Mouse (Mus musculus) embryo, embryonic 11 days (tissue): ENCODE results near the gene Mettl1.
A peak's percentile ranks its signal among the peaks of the same experiment; 100 is the strongest.

Experiments
- DNase-seq: peaks from one replicate; pipeline ENCODE4 v3.0.0-alpha.2; 2015

Gene Mettl1

DNA sequence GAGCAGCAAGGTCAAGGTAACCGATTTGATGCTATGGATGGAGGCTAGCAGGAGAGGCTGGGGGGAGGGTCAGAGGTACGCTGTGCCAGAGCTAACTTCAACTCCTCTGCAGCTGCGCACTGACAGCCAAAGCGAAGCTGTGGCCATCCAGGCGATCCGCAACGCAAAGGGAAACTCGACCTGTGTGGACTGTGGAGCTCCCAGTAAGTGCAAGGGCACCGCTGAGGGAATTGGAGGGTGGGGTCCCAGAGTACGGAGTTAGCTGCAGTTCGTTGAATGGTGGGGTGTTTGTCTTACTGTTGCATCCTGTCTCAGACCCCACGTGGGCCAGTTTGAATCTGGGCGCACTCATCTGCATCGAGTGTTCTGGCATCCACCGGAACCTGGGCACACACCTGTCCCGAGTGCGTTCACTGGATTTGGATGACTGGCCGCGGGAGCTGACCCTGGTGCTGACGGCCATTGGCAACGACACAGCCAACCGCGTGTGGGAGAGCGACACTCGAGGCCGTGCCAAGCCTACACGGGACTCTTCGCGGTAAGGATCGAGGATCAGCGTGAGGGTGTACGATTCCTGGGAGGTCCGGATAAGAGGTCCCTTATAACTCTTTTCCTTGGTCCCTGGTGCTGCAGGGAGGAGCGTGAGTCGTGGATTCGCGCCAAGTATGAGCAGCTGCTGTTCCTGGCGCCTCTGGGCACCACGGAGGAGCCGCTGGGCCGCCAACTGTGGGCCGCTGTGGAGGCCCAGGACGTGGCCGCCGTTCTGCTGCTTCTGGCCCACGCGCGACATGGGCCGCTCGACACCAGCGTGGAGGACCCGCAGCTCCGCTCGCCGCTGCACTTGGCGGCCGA, 49.6 kb downstream of the Mettl1 start:
- DNase-seq: peak; percentile 60

DNA sequence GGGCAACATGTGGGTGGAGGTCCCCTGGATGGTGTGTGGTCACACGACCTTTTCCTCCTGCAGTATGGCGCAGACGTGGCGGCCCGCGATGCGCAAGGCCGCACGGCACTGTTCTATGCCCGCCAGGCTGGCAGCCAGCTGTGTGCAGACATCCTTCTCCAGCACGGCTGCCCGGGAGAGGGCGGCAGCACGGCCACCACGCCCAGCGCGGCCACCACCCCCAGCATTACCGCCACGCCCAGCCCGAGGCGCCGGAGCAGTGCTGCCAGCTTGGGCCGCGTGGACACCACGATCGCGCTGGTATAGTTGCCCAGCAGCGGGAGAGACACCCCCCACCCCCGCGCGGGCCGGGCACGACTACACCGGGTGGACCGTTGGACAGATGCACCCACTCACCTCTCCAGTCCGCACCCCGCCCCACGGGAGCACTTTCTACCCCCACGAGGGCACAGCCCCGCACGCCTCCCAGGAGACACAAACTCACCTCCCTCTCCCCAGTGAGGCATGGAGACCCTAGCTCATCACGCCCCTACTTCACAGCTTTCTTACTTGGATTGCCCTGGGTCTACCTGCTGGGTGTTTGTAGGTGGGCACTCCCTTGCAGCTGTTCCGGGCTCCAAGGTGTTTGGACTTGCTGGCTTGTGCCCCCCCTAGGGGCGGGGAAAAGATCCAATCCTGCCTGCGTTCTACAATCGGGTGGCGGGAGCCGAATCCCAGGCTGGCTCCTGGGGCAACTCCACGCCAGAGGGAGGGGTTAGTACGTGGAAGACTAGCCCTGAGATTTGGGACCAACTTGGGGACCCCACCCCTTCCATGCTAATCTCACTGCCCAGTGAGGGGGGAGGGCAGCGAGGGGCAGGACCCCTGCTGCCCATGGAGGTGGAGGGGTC, 50.5 kb downstream of the Mettl1 start:
- DNase-seq: no peak

DNA sequence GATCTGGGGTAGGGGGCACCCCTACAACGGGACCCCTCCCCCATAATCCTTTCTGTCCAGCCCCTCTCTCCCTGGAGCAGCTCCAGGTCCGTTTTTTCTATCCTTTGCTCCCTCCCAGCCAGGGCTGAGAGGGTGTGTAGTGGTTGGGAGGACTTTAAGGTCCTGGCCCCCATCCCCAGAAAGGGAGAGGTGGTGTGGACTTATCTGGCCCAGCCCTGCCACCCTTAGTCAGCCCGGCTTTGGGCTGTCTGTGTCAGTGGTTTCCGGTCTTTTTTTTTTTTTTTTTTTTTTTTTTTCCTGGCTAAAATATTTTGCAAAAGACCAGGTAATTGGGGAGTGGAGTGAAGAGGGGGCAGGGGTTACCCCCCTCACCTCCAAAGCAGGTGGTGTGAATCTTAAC, 51.5 kb downstream of the Mettl1 start:
- no peak for DNase-seq

- DNase-seq: no peak
These were observed 53.2 kb downstream of the Mettl1 start for GRCm38 (mm10) chr10:127094382-127094802.
